Mouse (Mus musculus): Measurements from ENCODE around the gene Sgsm2. TPM values are rescaled to one million over a fixed set of nuclear protein-coding genes. Genes with fewer than 3 reads are reported as not detected.

Sgsm2 gene
- polyA plus RNA-seq, 1 experiment from 2014 or later, result 4.2 TPM

- H3K4me1 ChIP-seq, result peaks cover 3% of the 10 kb centered on the region; the same call in 1 of the 2 replicates
- no peak overlapping the region for H3K9ac ChIP-seq
- no peaks in the 10 kb centered on the region for H3K27me3 ChIP-seq (replicated peaks)
- H3K27ac ChIP-seq (replicated peaks), result no peak overlapping the region
- H3K36me3 ChIP-seq, result peaks cover 91% of the 10 kb centered on the region
- no peak for ATAC-seq (ENCODE audit: extremely low read depth, insufficient number of reproducible peaks, low FRiP score, low TSS enrichment)
- H3K4me2 ChIP-seq, result no peak overlapping the region
- no peak overlapping the region for H3K4me3 ChIP-seq
- 86% methylated on average over 3 of the region's 3 CpGs for WGBS
- no peaks in the 10 kb centered on the region for H3K9me3 ChIP-seq
These were observed 92.7 kb downstream of the Sgsm2 start for GRCm38 (mm10) chr11:74804081-74804627.

GRCm38 (mm10) chr11:74800658-74801057 is 96.2 kb downstream of the Sgsm2 start:
- H3K4me2 ChIP-seq, result no peak overlapping the region
- H3K4me1 ChIP-seq, result peaks cover 3% of the 10 kb centered on the region; the same call in 1 of the 2 replicates
- no peak overlapping the region for H3K27ac ChIP-seq (replicated peaks)
- no peaks in the 10 kb centered on the region for H3K9me3 ChIP-seq
- H3K27me3 ChIP-seq (replicated peaks), result no peaks in the 10 kb centered on the region
- H3K36me3 ChIP-seq, result peaks cover 90% of the 10 kb centered on the region
- WGBS, result 87% methylated on average over 4 of the region's 4 CpGs
- no peak overlapping the region for H3K4me3 ChIP-seq
- ATAC-seq (ENCODE audit: extremely low read depth, insufficient number of reproducible peaks, low FRiP score, low TSS enrichment), result no peak
- H3K9ac ChIP-seq, result no peak overlapping the region

Small RNA genes within 50 kb of the gene (microRNA-seq; reads per million reads assigned to microRNA genes)
- not detected for gene Mir6926

Other genes starting within 250 kb of the Sgsm2 start
- gene Cluh, start 247.6 kb downstream of the Sgsm2 start, polyA plus RNA-seq (2015; fragmentation: Nextera tagmentation; extraction: Ambion mirVana), result 45.9 and 47.2 TPM in 2 replicates
- gene Pafah1b1, start 172.4 kb downstream of the Sgsm2 start, polyA plus RNA-seq (2015; fragmentation: Nextera tagmentation; extraction: Ambion mirVana), result 34.6 and 47.6 TPM in 2 replicates
- 29.2 and 32.8 TPM in 2 replicates for gene Mettl16, start 126.2 kb downstream of the Sgsm2 start, polyA plus RNA-seq (2015; fragmentation: Nextera tagmentation; extraction: Ambion mirVana)
- 3.3 and 3.5 TPM in 2 replicates for gene Mnt, start 66.1 kb downstream of the Sgsm2 start, polyA plus RNA-seq (2015; fragmentation: Nextera tagmentation; extraction: Ambion mirVana)
- 26.5 and 27.4 TPM in 2 replicates for gene Tsr1, start 1.0 kb upstream of the Sgsm2 start, polyA plus RNA-seq (2015; fragmentation: Nextera tagmentation; extraction: Ambion mirVana)
- gene Smg6, start 28.8 kb upstream of the Sgsm2 start, polyA plus RNA-seq (2015; fragmentation: Nextera tagmentation; extraction: Ambion mirVana), result 11.0 and 11.3 TPM in 2 replicates
- gene Srr, start 28.9 kb upstream of the Sgsm2 start, polyA plus RNA-seq (2015; fragmentation: Nextera tagmentation; extraction: Ambion mirVana), result 16.6 and 17.4 TPM in 2 replicates